Mouse (Mus musculus) cerebellum, postnatal 36 days (tissue): ENCODE results near the gene 4922502D21Rik.

Experiments used
- DNase-seq, 2 experiments: peaks; one replicate each; pipeline ENCODE4 v3.0.0; 2021 to 2022; ENCODE audit warnings: mixed read lengths in 2 of 2

Gene 4922502D21Rik

GRCm38 (mm10) chr6:129304180-129304579, 27.4 kb downstream of the 4922502D21Rik start:
- DNase-seq = no peak

- DNase-seq = no peak
Observed at GRCm38 (mm10) chr6:129288708-129289107, 42.9 kb downstream of the 4922502D21Rik start.

- DNase-seq = no peak
Observed at GRCm38 (mm10) chr6:129284384-129285104, 47.1 kb downstream of the 4922502D21Rik start.

- DNase-seq = no peak
Observed at GRCm38 (mm10) chr6:129283271-129283670, 48.3 kb downstream of the 4922502D21Rik start.

GRCm38 (mm10) chr6:129276483-129276882, 55.1 kb downstream of the 4922502D21Rik start:
- no peak for DNase-seq

- DNase-seq = no peak
Observed at GRCm38 (mm10) chr6:129275624-129276203, 55.9 kb downstream of the 4922502D21Rik start.

GRCm38 (mm10) chr6:129275220-129275619, 56.4 kb downstream of the 4922502D21Rik start, which contains the start of gene Cd69:
TSS of gene Cd69 (minus strand) at chr6:129275436.
- no peak for DNase-seq

- no peak for DNase-seq
Observed at GRCm38 (mm10) chr6:129274476-129274875, 57.1 kb downstream of the 4922502D21Rik start.

- DNase-seq = no peak
Observed at GRCm38 (mm10) chr6:129273662-129274061, 57.9 kb downstream of the 4922502D21Rik start.
